Mouse (Mus musculus) heart, embryonic 10.5 days (tissue): ENCODE data around the gene Slc9a2. TPM values are rescaled to one million over a fixed set of nuclear protein-coding genes. Genes with fewer than 3 reads are reported as not detected.

Source experiments
- DNase-seq: peaks from one replicate; pipeline ENCODE4 v3.0.0-alpha.2; 2017; ENCODE audit warnings: low spot score
- H3K27ac ChIP-seq: fragments of 300-500 bp; sonication (generic); 2 replicates; pipeline ENCODE4 v1.5.1; 2016; ENCODE audit warnings: mild to moderate bottlenecking
- H3K27me3 ChIP-seq: fragments of 300-500 bp; sonication (generic); 2 replicates; pipeline ENCODE4 v1.6.1; 2016; ENCODE audit warnings: mild to moderate bottlenecking; ENCODE audit not compliant: poor library complexity, insufficient read depth, severe bottlenecking
- H3K36me3 ChIP-seq: fragments of 300-500 bp; sonication (generic); 2 replicates; pipeline ENCODE4 v1.6.1; 2016; ENCODE audit warnings: mild to moderate bottlenecking, moderate library complexity
- H3K4me1 ChIP-seq: fragments of 300-500 bp; sonication (generic); 2 replicates; pipeline ENCODE4 v1.6.1; 2016; ENCODE audit warnings: mild to moderate bottlenecking
- H3K4me3 ChIP-seq: fragments of 300-500 bp; sonication (generic); 2 replicates; pipeline ENCODE4 v1.5.1; 2016; ENCODE audit warnings: mild to moderate bottlenecking, moderate library complexity
- H3K9me3 ChIP-seq: fragments of 300-500 bp; sonication (generic); 2 replicates; pipeline ENCODE4 v1.6.1; 2016; ENCODE audit warnings: mild to moderate bottlenecking, moderate library complexity
- WGBS: fragments of 180-500 bp; shearing (Covaris S2); methylation state at CpG from one replicate; pipeline ENCODE4 v1.1.7; 2016; 5-methylcytosine and 5-hydroxymethylcytosine counted together
- polyA plus RNA-seq: library from polyadenylated mRNA; unstranded; fragments of >200 nt; fragmentation: Nextera tagmentation; extraction: Ambion mirVana; gene quantifications from 2 replicates; pipeline ENCODE4 v1.2.1, GENCODE M21; 2016

Slc9a2 gene
- polyA plus RNA-seq, 1 experiment from 2014 or later: 0.06 TPM

- H3K9me3 ChIP-seq: peaks cover 2% of the 10 kb centered on the region; the same call in 1 of the 2 replicates
- peaks cover 29% of the 10 kb centered on the region for H3K36me3 ChIP-seq
- no peaks in the 10 kb centered on the region for H3K4me1 ChIP-seq
- no peak overlapping the region for H3K4me3 ChIP-seq
- no peaks in the 10 kb centered on the region for H3K27me3 ChIP-seq
- H3K27ac ChIP-seq: no peak overlapping the region
- WGBS: 71% methylated on average over 2 of the region's 2 CpGs
- peak; percentile 24 for DNase-seq
Observed at GRCm38 (mm10) chr1:40776102-40776501, 95.7 kb downstream of the Slc9a2 start.

GRCm38 (mm10) chr1:40776763-40777162, 96.4 kb downstream of the Slc9a2 start:
- H3K4me1 ChIP-seq: no peaks in the 10 kb centered on the region
- no peak overlapping the region for H3K27ac ChIP-seq
- H3K27me3 ChIP-seq: no peaks in the 10 kb centered on the region
- H3K36me3 ChIP-seq: peaks cover 29% of the 10 kb centered on the region
- H3K4me3 ChIP-seq: no peak overlapping the region
- H3K9me3 ChIP-seq: peaks cover 2% of the 10 kb centered on the region; the same call in 1 of the 2 replicates
- no peak for DNase-seq
- 87% methylated on average over 3 of the region's 3 CpGs for WGBS

GRCm38 (mm10) chr1:40783450-40783849, 103.1 kb downstream of the Slc9a2 start:
- no peaks in the 10 kb centered on the region for H3K27me3 ChIP-seq
- WGBS: 88% methylated on average over 7 of the region's 7 CpGs
- H3K27ac ChIP-seq: no peak overlapping the region
- no peaks in the 10 kb centered on the region for H3K4me1 ChIP-seq
- H3K36me3 ChIP-seq: peaks cover 22% of the 10 kb centered on the region
- H3K4me3 ChIP-seq: no peak overlapping the region
- H3K9me3 ChIP-seq: peaks cover 2% of the 10 kb centered on the region; the same call in 1 of the 2 replicates
- no peak for DNase-seq

DNA sequence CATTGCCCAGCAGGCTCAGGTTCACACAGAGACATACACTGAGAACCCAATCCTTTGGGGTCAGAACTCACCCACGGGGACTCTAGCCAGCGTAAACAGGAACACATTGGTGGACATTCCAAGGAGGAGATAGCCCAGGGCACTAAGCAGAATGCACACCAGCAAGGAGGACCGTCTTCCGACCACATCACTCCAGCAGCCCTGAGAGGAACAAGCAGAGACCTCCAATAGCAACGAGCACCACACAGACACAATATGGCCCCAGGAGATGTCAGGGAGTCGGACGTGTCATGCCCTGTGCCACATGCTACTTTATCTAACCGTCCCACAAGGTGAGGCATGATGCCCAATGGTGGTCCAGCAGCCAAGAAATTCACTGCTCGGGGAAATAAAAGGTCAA, 103.9 kb downstream of the Slc9a2 start:
- Histone ChIP-seq H3K36me3 (peaks cover 13% of the 10 kb centered on the region), H3K9me3 (no peaks in the 10 kb centered on the region), H3K4me3 (no peak overlapping the region), H3K4me1 (no peaks in the 10 kb centered on the region), H3K27ac (no peak overlapping the region), H3K27me3 (no peaks in the 10 kb centered on the region)
- DNase-seq: peak; percentile 57
- WGBS: 84% methylated on average over 9 of the region's 9 CpGs

DNA sequence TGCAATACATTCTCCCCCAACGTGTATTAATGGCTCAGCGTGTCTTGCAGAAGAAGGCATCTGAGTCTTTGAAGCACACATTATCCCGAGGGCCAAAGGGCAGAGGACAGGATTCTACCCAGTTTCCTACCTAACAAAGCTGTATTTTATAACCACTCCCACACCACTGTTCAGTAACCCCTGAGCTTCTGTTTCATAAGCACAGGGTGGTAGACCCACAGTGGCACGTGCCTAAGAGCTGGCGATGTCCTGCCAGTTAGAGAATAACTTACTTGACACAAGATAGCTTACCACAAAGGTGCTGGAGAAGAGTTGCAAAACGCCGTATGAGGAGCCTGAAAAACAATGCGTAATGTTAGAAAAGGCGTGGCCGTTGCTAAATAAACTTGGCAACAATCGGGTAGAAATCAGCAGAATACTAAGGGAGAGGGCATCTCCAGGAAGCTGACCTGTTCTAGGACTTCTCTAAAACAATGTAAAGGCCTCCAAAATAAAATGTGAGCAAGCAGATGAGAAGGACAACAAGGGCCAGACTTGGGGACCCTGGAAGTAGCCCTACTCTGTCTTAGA, 105.6 kb downstream of the Slc9a2 start:
- Histone ChIP-seq H3K9me3 (no peaks in the 10 kb centered on the region), H3K4me1 (peaks cover 5% of the 10 kb centered on the region; the same call in 1 of the 2 replicates), H3K27me3 (no peaks in the 10 kb centered on the region), H3K27ac (no peak overlapping the region), H3K36me3 (no peaks in the 10 kb centered on the region), H3K4me3 (no peak overlapping the region)
- peak; percentile 41 for DNase-seq
- 87% methylated on average over 11 of the region's 11 CpGs for WGBS

GRCm38 (mm10) chr1:40788956-40789355, 108.6 kb downstream of the Slc9a2 start:
- 79% methylated on average over 6 of the region's 6 CpGs for WGBS

DNA sequence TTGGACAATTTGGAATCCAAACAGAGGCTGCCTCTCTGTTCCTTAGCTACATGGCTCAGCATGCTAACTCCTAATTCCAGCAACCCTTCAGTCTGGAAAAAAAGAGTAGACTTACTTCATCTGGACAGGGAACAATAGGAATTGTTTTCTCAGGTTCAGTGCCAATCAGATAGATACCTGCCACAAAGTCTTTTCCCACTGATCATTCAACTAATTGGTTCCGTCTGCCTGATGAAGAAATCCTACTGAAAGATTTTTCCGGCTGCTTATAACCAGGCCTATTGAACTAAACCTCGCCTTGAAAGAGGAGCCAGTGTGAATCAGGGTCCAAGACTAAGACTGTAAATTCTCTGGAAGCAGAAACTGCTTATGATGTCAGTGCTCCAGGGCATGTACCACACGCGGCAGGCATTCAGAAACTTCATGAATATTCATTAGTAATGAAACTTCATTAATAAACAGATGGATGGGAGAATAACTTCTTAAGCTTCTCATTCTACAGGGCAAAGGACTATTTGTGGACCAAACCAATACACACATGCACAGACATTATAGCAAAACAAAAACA, 109.4 kb downstream of the Slc9a2 start:
- Histone ChIP-seq H3K36me3 (no peaks in the 10 kb centered on the region), H3K27ac (peak overlapping the region; percentile 84; the same call in 1 of the 2 replicates), H3K4me3 (peak overlapping the region; percentile 81), H3K9me3 (no peaks in the 10 kb centered on the region), H3K27me3 (no peaks in the 10 kb centered on the region), H3K4me1 (peaks cover 5% of the 10 kb centered on the region; the same call in 1 of the 2 replicates)
- no peak for DNase-seq
- 47% methylated on average over 5 of the region's 5 CpGs for WGBS

More at GRCm38 (mm10) chr1:40788956-40789355, 108.6 kb downstream of the Slc9a2 start:
- Histone ChIP-seq H3K4me3 (no peak overlapping the region), H3K27ac (no peak overlapping the region), H3K36me3 (no peaks in the 10 kb centered on the region), H3K9me3 (no peaks in the 10 kb centered on the region), H3K27me3 (no peaks in the 10 kb centered on the region), H3K4me1 (peaks cover 5% of the 10 kb centered on the region; the same call in 1 of the 2 replicates)
- DNase-seq: no peak

GRCm38 (mm10) chr1:40790324-40791141, 110.2 kb downstream of the Slc9a2 start, which contains the start of gene Mfsd9:
Gene Mfsd9, minus strand, starts transcription at chr1:40790687.
- DNase-seq: peak; percentile 95
- Histone ChIP-seq H3K4me1 (peaks cover 5% of the 10 kb centered on the region; the same call in 1 of the 2 replicates), H3K27me3 (no peaks in the 10 kb centered on the region), H3K9me3 (no peaks in the 10 kb centered on the region), H3K4me3 (peak within 1 kb of the TSS; percentile 81), H3K36me3 (no peaks in the 10 kb centered on the region), H3K27ac (peak within 1 kb of the TSS; percentile 84)
- 5% methylated on average over 38 of the region's 38 CpGs for WGBS

- DNase-seq: no peak
- Histone ChIP-seq H3K27ac (no peak overlapping the region), H3K36me3 (no peaks in the 10 kb centered on the region), H3K9me3 (no peaks in the 10 kb centered on the region), H3K4me3 (no peak overlapping the region), H3K27me3 (no peaks in the 10 kb centered on the region), H3K4me1 (no peaks in the 10 kb centered on the region)
- 93% methylated on average over 1 of the region's 1 CpGs for WGBS
Observed at GRCm38 (mm10) chr1:40795508-40795907, 115.1 kb downstream of the Slc9a2 start.

DNA sequence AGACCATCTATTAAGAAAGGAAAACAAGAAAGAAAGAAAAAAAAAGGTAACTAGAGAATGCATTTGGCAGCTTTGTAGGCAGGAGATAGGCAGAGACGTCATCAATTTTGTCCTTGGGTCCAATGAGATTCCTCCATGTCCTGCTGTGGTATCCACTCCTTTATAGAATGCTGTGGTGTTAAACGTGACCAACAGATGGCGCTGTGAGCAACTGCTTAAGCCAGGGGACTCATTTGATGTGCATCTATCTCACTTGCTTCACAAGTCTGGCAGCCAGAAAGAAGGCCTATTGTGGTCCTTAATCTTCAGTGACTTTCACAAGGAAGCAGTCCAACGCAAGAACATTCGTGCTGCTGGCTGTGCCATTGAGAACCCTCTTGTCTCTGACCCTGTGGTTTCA, 117.0 kb downstream of the Slc9a2 start:
- Histone ChIP-seq H3K9me3 (no peaks in the 10 kb centered on the region), H3K36me3 (no peaks in the 10 kb centered on the region), H3K27ac (no peak overlapping the region), H3K4me3 (no peak overlapping the region), H3K27me3 (no peaks in the 10 kb centered on the region), H3K4me1 (no peaks in the 10 kb centered on the region)
- WGBS: 11% methylated on average over 5 of the region's 5 CpGs
- peak; percentile 84 for DNase-seq

DNA sequence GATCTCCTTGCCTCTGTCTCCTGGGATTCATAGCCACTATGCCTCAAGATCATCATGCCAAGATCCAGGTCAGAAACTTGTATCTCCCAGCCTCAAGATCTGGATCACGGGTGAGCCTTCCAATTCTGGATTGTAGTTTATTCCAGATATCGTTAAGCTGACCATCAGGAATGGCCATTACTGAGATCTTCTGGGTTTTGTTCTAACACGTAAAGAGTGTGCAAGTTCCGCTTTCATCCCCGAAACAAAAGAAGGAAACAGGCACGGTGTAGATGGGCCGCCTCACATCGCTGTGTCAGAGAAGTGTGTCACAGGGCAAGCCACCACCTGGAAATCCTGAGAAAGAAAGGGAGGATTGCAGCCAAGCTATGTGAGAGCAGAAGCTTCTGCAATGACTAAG, 118.7 kb downstream of the Slc9a2 start:
- H3K4me1 ChIP-seq: 0 out of 2 replicates have a peak, but pooled peaks cover 4% of the 10 kb centered on the region
- no peak overlapping the region for H3K4me3 ChIP-seq
- H3K9me3 ChIP-seq: no peaks in the 10 kb centered on the region
- no peaks in the 10 kb centered on the region for H3K27me3 ChIP-seq
- H3K27ac ChIP-seq: no peak overlapping the region
- 86% methylated on average over 8 of the region's 8 CpGs for WGBS
- DNase-seq: no peak
- no peaks in the 10 kb centered on the region for H3K36me3 ChIP-seq

GRCm38 (mm10) chr1:40800908-40801307, 120.5 kb downstream of the Slc9a2 start:
- Histone ChIP-seq H3K27ac (no peak overlapping the region), H3K27me3 (no peaks in the 10 kb centered on the region), H3K4me3 (no peak overlapping the region), H3K36me3 (no peaks in the 10 kb centered on the region), H3K9me3 (no peaks in the 10 kb centered on the region), H3K4me1 (0 out of 2 replicates have a peak, but pooled peaks cover 12% of the 10 kb centered on the region)
- 78% methylated on average over 5 of the region's 5 CpGs for WGBS
- no peak for DNase-seq

GRCm38 (mm10) chr1:40802759-40803158, 122.4 kb downstream of the Slc9a2 start:
- Histone ChIP-seq H3K4me3 (no peak overlapping the region), H3K36me3 (no peaks in the 10 kb centered on the region), H3K4me1 (0 out of 2 replicates have a peak, but pooled peaks cover 14% of the 10 kb centered on the region), H3K27me3 (no peaks in the 10 kb centered on the region), H3K9me3 (no peaks in the 10 kb centered on the region), H3K27ac (no peak overlapping the region)
- 23% methylated on average over 3 of the region's 3 CpGs for WGBS
- no peak for DNase-seq
